Mouse (Mus musculus) liver, embryonic 14.5 days (tissue): Measurements from ENCODE around the gene AW011738. TPM values are rescaled to one million over a fixed set of nuclear protein-coding genes. Genes with fewer than 3 reads are reported as not detected.
A peak's percentile ranks its signal among the peaks of the same experiment; 100 is the strongest.

Source experiments
- ATAC-seq: fragments of 200-750 bp; cut with Nextera tagmentation; 2 replicates; pipeline ENCODE4 v1.8.0; 2017; ENCODE audit warnings: moderate number of reproducible peaks, mild to moderate bottlenecking, moderate library complexity; ENCODE audit not compliant: insufficient read depth
- DNase-seq, 3 experiments: peaks; one replicate each; pipeline ENCODE4 v3.0.0-alpha.2; 2012 to 2013; ENCODE audit warnings: low read depth in 3 of 3, low spot score in 3 of 3
- H3K27ac ChIP-seq: fragments of 300-500 bp; sonication (generic); 2 replicates; pipeline ENCODE4 v1.5.1; 2014; ENCODE audit warnings: moderate library complexity, mild to moderate bottlenecking, control low read depth, inconsistent platforms
- H3K27me3 ChIP-seq: fragments of 300-500 bp; sonication (generic); 2 replicates; pipeline ENCODE4 v1.6.1; 2014; ENCODE audit warnings: mild to moderate bottlenecking, low read length, moderate library complexity; ENCODE audit not compliant: control insufficient read depth, insufficient read depth
- H3K36me3 ChIP-seq: fragments of 300-500 bp; sonication (generic); replicated peaks from 2 replicates; pipeline ENCODE4 v1.6.1; 2014; ENCODE audit warnings: low read depth; ENCODE audit not compliant: control insufficient read depth, insufficient read depth
- H3K4me1 ChIP-seq, 2 experiments: fragments of 200-500 bp in 1 of 2; fragments of 300-500 bp in 1 of 2; sonication (generic) in 1 of 2; replicated peaks; 2 replicates each; pipeline ENCODE4 v1.6.1; 2012 to 2014; ENCODE audit warnings: antibody characterized with exemption in 1 of 2, inconsistent platforms in 1 of 2, low read length in 1 of 2; ENCODE audit not compliant: control insufficient read depth in 2 of 2, insufficient read depth in 2 of 2
- H3K4me2 ChIP-seq: fragments of 300-500 bp; sonication (generic); 2 replicates; pipeline ENCODE4 v1.6.1; 2014; ENCODE audit warnings: low read depth, mild to moderate bottlenecking, control low read depth, moderate library complexity
- H3K4me3 ChIP-seq, 2 experiments: fragments of 200-500 bp in 1 of 2; fragments of 300-500 bp in 1 of 2; sonication (generic) in 1 of 2; 2 replicates each; pipeline ENCODE4 v1.5.1; 2012 to 2014; ENCODE audit warnings: low read depth in 2 of 2, low read length in 2 of 2, mild to moderate bottlenecking in 2 of 2, control low read depth in 1 of 2, inconsistent platforms in 1 of 2, moderate library complexity in 1 of 2; ENCODE audit not compliant: insufficient read depth in 1 of 2
- H3K9ac ChIP-seq: fragments of 300-500 bp; sonication (generic); replicated peaks from 2 replicates; pipeline ENCODE4 v1.6.1; 2014; ENCODE audit warnings: mild to moderate bottlenecking, control low read depth, moderate library complexity
- H3K9me3 ChIP-seq: fragments of 300-500 bp; sonication (generic); 2 replicates; pipeline ENCODE4 v1.6.1; 2016; ENCODE audit warnings: low read length, mixed read lengths; ENCODE audit not compliant: control insufficient read depth
- CTCF ChIP-seq: IDR thresholded peaks from 2 replicates; pipeline ENCODE4 v1.5.1; 2016; ENCODE audit warnings: antibody characterized with exemption, low read depth, control low read depth
- EP300 ChIP-seq: IDR thresholded peaks from 2 replicates; pipeline ENCODE4 v1.6.1; 2016; ENCODE audit warnings: antibody characterized with exemption, low read depth
- WGBS: fragments of 180-500 bp; shearing (Covaris S2); extraction: QIAGEN DNeasy Blood & Tissue Kit; methylation state at CpG from one replicate; pipeline ENCODE4 v1.1.7; 2014; ENCODE audit not compliant: insufficient replicate concordance; 5-methylcytosine and 5-hydroxymethylcytosine counted together
- polyA plus RNA-seq, 2 experiments: library from polyadenylated mRNA; depleted of rRNA in 1 of 2; stranded (reverse) in 1 of 2; unstranded in 1 of 2; fragments of >200 nt; fragmentation: Nextera tagmentation in 1 of 2; extraction: Ambion mirVana in 1 of 2; gene quantifications; 2 replicates each; pipeline versions ENCODE4 v1.2.1 to v1.2.3; 2012 to 2014

Gene AW011738
- 0.49 and 0.66 TPM in 2 replicates for polyA plus RNA-seq (2012; rRNA removed)
- 0.23 TPM in 1 of 2 replicates, not detected in the other for polyA plus RNA-seq (2014; fragmentation: Nextera tagmentation; extraction: Ambion mirVana)

- DNase-seq (peak; percentile 44 to 58 (median 53)), ATAC-seq (peak; percentile 76)
- peak within 1 kb of the TSS; percentile 62 to 63 for H3K4me3 ChIP-seq
- peaks cover 37% of the 10 kb centered on the region for H3K27me3 ChIP-seq
- peak within 1 kb of the TSS; percentile 80 for H3K4me2 ChIP-seq
- peak within 1 kb of the TSS; percentile 74 for H3K27ac ChIP-seq
- H3K9me3 ChIP-seq, result no peaks in the 10 kb centered on the region
- no peak for TF ChIP-seq EP300
- TF ChIP-seq CTCF, result no peak
- peaks cover 9 to 16% of the 10 kb centered on the region in 2 experiments for H3K4me1 ChIP-seq
- H3K36me3 ChIP-seq, result no peaks in the 10 kb centered on the region
- H3K9ac ChIP-seq, result peak within 1 kb of the TSS; percentile 56
- WGBS, result under 1% methylated on average over 33 of the region's 39 CpGs
Measured at GRCm38 (mm10) chr4:156203001-156203412, at the start of gene AW011738. AW011738 (plus strand) TSS chr4:156203304.

- 75% methylated on average over 3 of the region's 3 CpGs for WGBS
- TF ChIP-seq CTCF (no peak; the same call in 1 of the 2 replicates), EP300 (no peak)
- Histone ChIP-seq H3K27ac (no peak overlapping the region), H3K4me3 (no peak overlapping the region), H3K9ac (no peak overlapping the region), H3K27me3 (no peaks in the 10 kb centered on the region), H3K36me3 (no peaks in the 10 kb centered on the region), H3K9me3 (no peaks in the 10 kb centered on the region; the same call in 1 of the 2 replicates), H3K4me2 (no peak overlapping the region), H3K4me1 (no peaks in the 10 kb centered on the region)
- DNase-seq, result no peak
- ATAC-seq, result no peak
Measured at GRCm38 (mm10) chr4:156154771-156155170, 48.3 kb upstream of the AW011738 start.

DNA sequence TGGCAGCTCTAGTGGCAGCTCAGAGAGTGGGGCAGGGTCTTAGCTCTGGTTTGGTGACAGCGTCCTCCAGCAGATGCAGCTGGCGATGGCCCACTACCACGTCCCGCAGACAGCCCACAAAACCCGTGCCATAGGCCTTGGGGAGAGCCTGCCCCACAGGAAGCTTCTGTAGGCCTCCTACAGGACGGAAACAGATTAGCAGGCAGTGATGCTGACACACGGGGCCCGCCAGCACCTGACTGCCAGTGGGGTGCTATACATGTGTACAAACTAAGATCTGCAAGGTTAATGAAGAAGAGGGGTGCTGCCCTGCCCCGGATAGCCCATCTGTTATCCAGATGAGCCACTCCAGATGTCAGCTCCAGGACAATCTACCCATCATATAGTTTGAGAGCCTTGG is 36.6 kb upstream of the AW011738 start:
- Histone ChIP-seq H3K36me3 (no peaks in the 10 kb centered on the region), H3K4me2 (no peak overlapping the region), H3K4me3 (no peak overlapping the region), H3K4me1 (no peaks in the 10 kb centered on the region), H3K27ac (no peak overlapping the region), H3K9me3 (no peaks in the 10 kb centered on the region), H3K9ac (no peak overlapping the region), H3K27me3 (no peaks in the 10 kb centered on the region)
- ATAC-seq, result no peak
- WGBS, result 65% methylated on average over 9 of the region's 9 CpGs
- TF ChIP-seq EP300 (no peak), CTCF (peak; percentile 51)
- no peak for DNase-seq

- TF ChIP-seq EP300, result no peak
- no peak for TF ChIP-seq CTCF
- no peak overlapping the region for H3K9ac ChIP-seq
- 73% methylated on average over 8 of the region's 8 CpGs for WGBS
- H3K9me3 ChIP-seq, result no peaks in the 10 kb centered on the region
- no peak for ATAC-seq
- no peaks in the 10 kb centered on the region for H3K27me3 ChIP-seq
- no peak overlapping the region for H3K4me2 ChIP-seq
- no peaks in the 10 kb centered on the region for H3K4me1 ChIP-seq
- H3K36me3 ChIP-seq, result no peaks in the 10 kb centered on the region
- no peak for DNase-seq
- H3K27ac ChIP-seq, result no peak overlapping the region
- no peak overlapping the region for H3K4me3 ChIP-seq
Measured at GRCm38 (mm10) chr4:156168611-156169010, 34.5 kb upstream of the AW011738 start.

DNA sequence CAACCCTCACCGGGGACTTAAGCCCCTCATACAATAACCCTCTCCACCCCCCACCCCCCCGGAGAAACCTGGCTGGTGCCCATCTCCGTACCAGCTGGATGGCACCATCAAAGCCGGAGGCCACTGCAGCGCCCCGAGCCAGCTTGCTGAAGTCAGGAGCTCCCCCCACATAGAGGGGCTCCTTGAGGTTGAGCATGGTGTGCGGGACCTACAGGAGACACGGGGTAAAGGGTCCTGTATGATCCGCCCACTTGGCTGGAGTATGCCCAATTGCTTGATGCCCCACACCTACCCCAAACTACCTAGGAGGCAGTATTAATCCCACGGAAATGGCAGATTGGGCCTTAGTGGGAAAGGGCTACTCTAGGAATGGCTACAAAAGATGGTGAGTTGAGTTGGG is 34.0 kb upstream of the AW011738 start:
- H3K36me3 ChIP-seq, result no peaks in the 10 kb centered on the region
- no peak overlapping the region for H3K4me3 ChIP-seq
- 83% methylated on average over 10 of the region's 10 CpGs for WGBS
- H3K4me2 ChIP-seq, result no peak overlapping the region
- DNase-seq (no peak), ATAC-seq (no peak)
- no peak overlapping the region for H3K9ac ChIP-seq
- no peak overlapping the region for H3K27ac ChIP-seq
- TF ChIP-seq CTCF (no peak), EP300 (no peak)
- H3K9me3 ChIP-seq, result no peaks in the 10 kb centered on the region
- H3K4me1 ChIP-seq, result no peaks in the 10 kb centered on the region
- H3K27me3 ChIP-seq, result no peaks in the 10 kb centered on the region
